Mouse (Mus musculus) gastrocnemius, postnatal 10 days (tissue): ENCODE results near the gene B3gnt9. TPM values are rescaled to one million over a fixed set of nuclear protein-coding genes. Genes with fewer than 3 reads are reported as not detected.

Experiments
- DNase-seq: peaks from one replicate; pipeline ENCODE4 v3.0.0; 2021; ENCODE audit warnings: mixed read lengths
- total RNA-seq, 2 experiments: library from RNA; stranded (reverse); gene quantifications; 2 replicates each; pipeline ENCODE4 v1.2.3; 2021

B3gnt9 gene
- total RNA-seq, 2 experiments from 2014 or later: 8.6 to 9.9 TPM

- DNase-seq: no peak
These were observed 27.3 kb upstream of the B3gnt9 start for GRCm38 (mm10) chr8:105282239-105282638.

GRCm38 (mm10) chr8:105281821-105282220 is 26.9 kb upstream of the B3gnt9 start:
- no peak for DNase-seq

GRCm38 (mm10) chr8:105280567-105280966 is 25.6 kb upstream of the B3gnt9 start:
- DNase-seq: no peak

GRCm38 (mm10) chr8:105278911-105279334 is 24.0 kb upstream of the B3gnt9 start:
- peak; percentile 91 for DNase-seq

- DNase-seq: peak; percentile 70
These were observed 21.6 kb upstream of the B3gnt9 start for GRCm38 (mm10) chr8:105276292-105277120.

- no peak for DNase-seq
These were observed 20.9 kb upstream of the B3gnt9 start, which contains the start of gene Nol3 for GRCm38 (mm10) chr8:105275840-105276239. Gene Nol3 (plus strand): TSS chr8:105276140.

DNA sequence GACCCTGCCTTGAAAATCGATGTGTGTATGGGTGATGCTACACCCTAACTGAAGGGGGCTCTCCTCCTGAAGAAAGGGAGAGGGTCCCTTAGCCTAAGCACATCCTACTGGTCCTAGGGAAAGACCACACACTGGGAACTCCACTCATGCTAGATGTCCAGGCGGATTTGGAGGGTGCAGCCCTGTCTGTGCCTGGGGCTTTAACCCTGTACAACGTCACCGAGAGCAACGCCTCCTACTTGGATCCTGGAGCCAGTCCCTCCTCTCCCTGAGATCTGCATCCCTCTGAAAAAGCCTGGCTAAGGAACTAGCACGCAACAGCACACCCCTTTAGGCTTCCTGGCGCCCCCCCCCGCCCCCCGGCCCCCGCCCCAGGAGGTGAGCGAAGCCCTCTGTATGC is 20.4 kb upstream of the B3gnt9 start:
- DNase-seq: no peak

- DNase-seq: no peak
These were observed 15.9 kb upstream of the B3gnt9 start for GRCm38 (mm10) chr8:105270916-105271186.

DNA sequence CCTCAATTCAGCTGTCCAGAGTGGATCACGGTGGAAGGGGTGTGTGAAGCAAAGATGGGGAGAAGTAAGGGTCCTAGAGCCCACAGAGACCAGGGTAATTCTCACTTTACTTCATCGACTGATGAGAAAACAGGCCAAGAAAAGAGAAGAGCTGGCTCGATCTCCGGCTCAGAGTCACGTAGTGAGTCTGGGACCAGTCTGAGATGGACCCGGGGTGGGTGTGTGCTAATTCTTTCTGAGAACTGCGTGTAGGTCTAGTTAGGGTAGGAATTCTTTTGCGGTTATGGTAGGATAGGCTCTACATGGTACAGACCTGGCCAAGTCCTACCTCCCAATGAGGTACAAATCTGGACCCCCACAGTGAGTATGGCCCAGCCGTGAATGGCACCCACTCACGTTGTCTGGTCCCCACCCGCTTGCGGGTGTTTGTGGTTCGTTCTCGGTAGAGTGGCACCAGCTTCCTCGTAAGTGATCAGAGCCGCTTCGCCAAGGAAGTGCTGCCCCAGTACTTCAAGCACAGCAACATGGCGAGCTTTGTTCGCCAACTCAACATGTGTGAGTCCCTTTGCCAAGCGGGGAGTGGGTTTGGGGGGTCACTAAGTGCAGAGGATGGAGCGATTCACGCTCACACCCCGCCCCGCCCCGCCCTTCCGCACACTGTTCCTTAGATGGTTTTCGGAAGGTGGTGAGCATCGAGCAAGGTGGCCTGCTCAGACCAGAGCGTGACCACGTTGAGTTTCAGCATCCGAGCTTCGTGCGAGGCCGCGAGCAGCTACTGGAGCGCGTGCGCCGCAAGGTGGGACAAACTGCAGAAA is 15.4 kb upstream of the B3gnt9 start:
- no peak for DNase-seq

- DNase-seq: peak; percentile 61
These were observed 14.6 kb upstream of the B3gnt9 start, which contains the start of gene Hsf4 for GRCm38 (mm10) chr8:105269461-105269947. Gene Hsf4 (plus strand): TSS chr8:105269801.

DNA sequence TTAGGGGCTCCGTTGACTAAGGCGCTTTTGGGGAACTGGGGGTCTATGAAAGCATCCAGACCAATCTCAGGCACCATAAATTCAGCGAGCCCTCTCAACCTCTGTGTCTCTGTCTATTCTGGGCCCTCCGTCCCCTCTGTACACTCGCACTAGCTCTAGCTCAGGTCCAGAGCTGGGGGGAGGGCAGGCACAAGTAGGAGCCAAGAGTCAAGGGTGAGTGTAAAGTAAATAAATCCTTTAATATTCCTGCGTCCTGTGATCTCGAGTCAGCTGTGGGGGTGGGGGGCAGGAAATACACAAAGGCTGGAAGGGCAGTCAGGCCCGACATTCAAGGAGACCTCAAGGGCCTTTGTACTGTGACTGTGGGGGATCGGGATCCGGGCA is 14.1 kb upstream of the B3gnt9 start:
- DNase-seq: no peak

DNA sequence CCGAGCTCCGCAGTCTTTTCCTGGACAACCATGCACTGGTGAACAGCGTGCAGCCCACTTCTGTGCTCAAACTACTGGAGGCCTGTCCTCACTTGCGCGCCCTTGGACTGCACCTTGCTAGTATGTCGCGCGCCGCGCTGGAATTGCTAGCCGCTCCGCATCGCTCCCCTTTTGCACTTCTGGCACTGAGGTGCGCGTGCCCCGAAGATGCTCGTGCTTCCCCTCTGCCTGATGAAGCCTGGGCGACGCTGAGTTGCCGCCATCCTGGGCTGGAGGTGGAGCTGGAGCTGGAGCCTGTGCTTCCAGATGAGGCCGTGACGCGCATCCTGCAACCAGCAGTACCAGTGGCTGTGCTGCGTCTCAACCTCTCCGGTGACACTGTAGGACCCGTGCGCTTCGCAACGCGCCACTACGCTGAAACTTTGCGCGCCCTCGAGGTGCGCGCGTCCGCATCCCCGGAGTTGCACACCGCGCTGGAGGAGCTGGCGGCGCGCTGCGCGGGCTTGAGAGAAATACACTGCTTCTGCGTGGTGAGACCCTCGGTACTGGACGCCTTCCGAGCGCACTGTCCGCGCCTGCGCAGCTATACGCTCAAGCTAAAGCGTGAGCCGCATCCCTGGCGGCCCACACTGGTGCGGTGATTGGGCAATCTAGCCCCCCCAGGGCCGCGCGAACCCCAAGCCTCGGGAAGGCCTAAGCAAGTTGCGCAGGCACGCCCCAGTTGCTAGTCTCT is 13.6 kb upstream of the B3gnt9 start:
- DNase-seq: no peak

DNA sequence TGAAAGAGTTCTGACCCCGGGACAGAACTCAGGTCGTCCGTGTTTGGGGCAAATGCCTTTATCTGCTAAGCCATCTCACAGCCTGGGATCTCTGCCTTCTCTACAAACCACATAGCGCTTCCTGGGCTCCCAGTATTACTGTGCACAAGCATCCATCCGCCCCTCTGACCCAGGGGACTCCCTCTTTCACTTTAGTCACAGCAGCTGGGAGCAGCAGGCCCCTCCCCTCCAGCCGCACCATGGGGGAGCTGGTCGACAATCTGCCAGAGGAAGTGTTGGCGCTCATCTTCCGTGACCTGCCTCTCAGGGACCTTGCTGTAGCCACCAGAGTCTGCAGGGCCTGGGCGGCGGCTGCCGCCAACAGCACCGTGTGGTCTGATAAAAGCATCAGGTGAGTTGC is 11.8 kb upstream of the B3gnt9 start:
- DNase-seq: no peak

DNA sequence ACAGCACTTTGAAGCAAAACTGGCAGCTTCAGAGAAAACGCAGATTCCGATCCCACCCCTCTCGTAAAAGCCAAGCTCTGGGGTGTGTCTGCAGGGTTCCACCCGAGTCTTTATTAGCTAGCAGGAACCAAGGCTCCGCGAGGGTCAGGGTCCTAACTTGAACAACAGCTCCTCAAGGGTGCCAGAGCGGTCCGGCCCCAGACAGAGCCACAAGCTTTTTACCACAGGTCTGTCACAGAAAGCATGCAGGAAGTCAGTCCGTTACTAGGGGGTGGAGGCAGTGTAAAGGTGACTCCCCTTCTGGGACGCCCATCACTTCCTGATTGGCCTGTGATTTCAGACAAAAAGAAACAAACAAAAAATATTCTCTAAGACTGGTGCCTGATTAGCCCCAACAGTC is 10.2 kb upstream of the B3gnt9 start:
- no peak for DNase-seq

DNA sequence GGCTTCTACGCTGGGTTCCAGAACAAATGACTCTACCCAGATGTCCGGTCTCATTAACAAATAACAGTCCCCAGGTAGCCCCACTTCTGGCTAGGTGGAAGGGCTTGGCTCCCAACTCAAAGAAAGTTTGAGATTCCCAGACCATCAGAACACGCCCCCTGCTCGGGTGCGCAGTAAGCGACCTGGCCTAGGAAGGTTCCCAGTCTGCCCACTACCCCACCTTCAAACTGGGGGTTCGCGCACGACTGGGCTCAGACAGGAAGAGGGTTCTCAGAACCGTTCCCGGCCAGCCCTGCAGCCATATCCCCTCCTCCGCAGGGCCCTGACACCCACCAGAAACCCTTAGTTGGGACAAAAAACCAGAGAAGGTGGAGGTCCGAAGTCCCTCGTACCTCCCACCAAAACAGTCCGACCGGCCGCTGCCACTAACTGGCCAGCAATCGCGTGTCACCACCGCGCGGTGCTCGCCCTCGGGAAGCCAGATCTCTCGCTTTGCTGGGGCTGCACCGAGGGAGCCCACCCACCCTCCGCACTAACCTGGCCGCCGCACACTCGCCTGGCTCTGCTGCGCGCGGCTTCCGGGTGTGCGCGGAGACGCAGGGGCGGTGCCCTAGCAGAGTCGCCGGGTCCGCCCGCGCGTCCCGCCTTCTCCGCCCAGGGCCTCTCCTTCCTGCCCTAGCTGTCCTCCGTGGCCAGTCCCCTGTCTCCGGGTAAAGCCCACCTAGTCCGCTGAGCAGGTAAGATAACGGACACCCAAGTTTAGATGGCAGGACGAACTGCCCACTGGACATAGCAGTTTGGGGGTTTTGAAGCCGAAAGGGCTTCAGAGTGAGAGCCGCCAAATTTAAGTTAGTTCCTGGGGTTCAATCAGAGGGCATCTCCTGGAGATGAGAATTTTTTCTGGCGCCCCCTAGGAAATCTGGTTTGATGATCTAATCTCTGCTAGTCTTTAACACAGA is 9.3 kb upstream of the B3gnt9 start, which contains the start of the genes Tradd and Fbxl8:
Tradd (minus strand) TSS at position 586 of the 959 bp plus-strand sequence.
Fbxl8 (plus strand) TSS at position 625 of the 959 bp plus-strand sequence.
- DNase-seq: peak; percentile 71

- DNase-seq: no peak
These were observed 8.4 kb upstream of the B3gnt9 start for GRCm38 (mm10) chr8:105263244-105263912.

GRCm38 (mm10) chr8:105261326-105261980 is 6.5 kb upstream of the B3gnt9 start:
- DNase-seq: no peak

- DNase-seq: no peak
These were observed 5.6 kb upstream of the B3gnt9 start for GRCm38 (mm10) chr8:105260371-105261099.

- peak; percentile 89 for DNase-seq
These were observed 4.9 kb upstream of the B3gnt9 start for GRCm38 (mm10) chr8:105259721-105260320.
